Mouse (Mus musculus): ENCODE data around the gene Bbs4.
"Not testable (repeated sequence)": the region's sequence is repeated elsewhere in the genome, so short reads cannot be mapped to it uniquely, and the experiment has no call there.

The Bbs4 gene

GRCm38 (mm10) chr9:59353253-59353639 lies at the start of gene Bbs4:
Gene Bbs4 (minus strand): TSS chr9:59353508.
- peak; percentile 84 for DNase-seq (ENCODE audit: low spot score)

- no peak for DNase-seq (ENCODE audit: low spot score)
Measured at GRCm38 (mm10) chr9:59389086-59389485, 35.8 kb upstream of the Bbs4 start.

- no peak for DNase-seq (ENCODE audit: low spot score)
Measured at GRCm38 (mm10) chr9:59388311-59388710, 35.0 kb upstream of the Bbs4 start.

GRCm38 (mm10) chr9:59387461-59387860 lies 34.2 kb upstream of the Bbs4 start:
- no peak for DNase-seq (ENCODE audit: low spot score)

- DNase-seq (ENCODE audit: low spot score) = no peak
Measured at GRCm38 (mm10) chr9:59375626-59376025, 22.3 kb upstream of the Bbs4 start.

- DNase-seq (ENCODE audit: low spot score) = no peak
Measured at GRCm38 (mm10) chr9:59369646-59370045, 16.3 kb upstream of the Bbs4 start.

- DNase-seq (ENCODE audit: low spot score) = no peak
Measured at GRCm38 (mm10) chr9:59369220-59369619, 15.9 kb upstream of the Bbs4 start.

GRCm38 (mm10) chr9:59360487-59360886 lies 7.2 kb upstream of the Bbs4 start:
- not testable (repeated sequence) for DNase-seq (ENCODE audit: low spot score)

GRCm38 (mm10) chr9:59358041-59358440 lies 4.7 kb upstream of the Bbs4 start:
- DNase-seq (ENCODE audit: low spot score) = not testable (repeated sequence)

GRCm38 (mm10) chr9:59352586-59353252 lies 589 bp downstream of the Bbs4 start:
- DNase-seq (ENCODE audit: low spot score) = no peak

GRCm38 (mm10) chr9:59346176-59346575 lies 7.1 kb downstream of the Bbs4 start:
- DNase-seq (ENCODE audit: low spot score) = no peak

- peak; percentile 9 for DNase-seq (ENCODE audit: low spot score)
Measured at GRCm38 (mm10) chr9:59340002-59340401, 13.3 kb downstream of the Bbs4 start.

- DNase-seq (ENCODE audit: low spot score) = no peak
Measured at GRCm38 (mm10) chr9:59339107-59339506, 14.2 kb downstream of the Bbs4 start.

- DNase-seq (ENCODE audit: low spot score) = no peak
Measured at GRCm38 (mm10) chr9:59338411-59338810, 14.9 kb downstream of the Bbs4 start.

- no peak for DNase-seq (ENCODE audit: low spot score)
Measured at GRCm38 (mm10) chr9:59337889-59338288, 15.4 kb downstream of the Bbs4 start.

- DNase-seq (ENCODE audit: low spot score) = no peak
Measured at GRCm38 (mm10) chr9:59336539-59336938, 16.8 kb downstream of the Bbs4 start.

- DNase-seq (ENCODE audit: low spot score) = no peak
Measured at GRCm38 (mm10) chr9:59330055-59330454, 23.3 kb downstream of the Bbs4 start.

GRCm38 (mm10) chr9:59324351-59324750 lies 29.0 kb downstream of the Bbs4 start:
- DNase-seq (ENCODE audit: low spot score) = no peak

- DNase-seq (ENCODE audit: low spot score) = no peak
Measured at GRCm38 (mm10) chr9:59316206-59316605, 37.1 kb downstream of the Bbs4 start.

GRCm38 (mm10) chr9:59311284-59311670 lies 42.0 kb downstream of the Bbs4 start:
- DNase-seq (ENCODE audit: low spot score) = no peak

- no peak for DNase-seq (ENCODE audit: low spot score)
Measured at GRCm38 (mm10) chr9:59310582-59311283, 42.6 kb downstream of the Bbs4 start.

- DNase-seq (ENCODE audit: low spot score) = no peak
Measured at GRCm38 (mm10) chr9:59307890-59308289, 45.4 kb downstream of the Bbs4 start.

- DNase-seq (ENCODE audit: low spot score) = no peak
Measured at GRCm38 (mm10) chr9:59296419-59296818, 56.9 kb downstream of the Bbs4 start.

- DNase-seq (ENCODE audit: low spot score) = no peak
Measured at GRCm38 (mm10) chr9:59292493-59292875, 60.8 kb downstream of the Bbs4 start.
